Mouse (Mus musculus) CH12.LX (cell line): ENCODE results near the gene Psmb9.

Experiments used
- BHLHE40 ChIP-seq: IDR thresholded peaks from 2 replicates; pipeline ENCODE4 v1.6.1; 2011; ENCODE audit warnings: mild to moderate bottlenecking, low read depth, low read length, improper control_type of control experiment
- CHD2 ChIP-seq: IDR thresholded peaks from 2 replicates; pipeline ENCODE4 v1.6.1; 2011; ENCODE audit warnings: low read length, improper control_type of control experiment
- CTCF ChIP-seq, 2 experiments: IDR thresholded peaks in 1 of 2; conservative IDR thresholded peaks in 1 of 2; 2 replicates each; pipeline ENCODE4 v1.5.1; 2011 to 2012; ENCODE audit warnings: low read depth in 2 of 2, low read length in 2 of 2, improper control_type of control experiment in 1 of 2, inconsistent platforms in 1 of 2, mild to moderate bottlenecking in 1 of 2, moderate library complexity in 1 of 2
- E2F4 ChIP-seq: IDR thresholded peaks from 2 replicates; pipeline ENCODE4 v1.6.1; 2011; ENCODE audit warnings: low read depth, low read length, improper control_type of control experiment; ENCODE audit not compliant: insufficient replicate concordance
- JUND ChIP-seq: conservative IDR thresholded peaks from 2 replicates; pipeline ENCODE4 v1.6.1; 2011; ENCODE audit warnings: low read depth, low read length, improper control_type of control experiment
- KAT2A ChIP-seq: IDR thresholded peaks from 2 replicates; pipeline ENCODE4 v1.6.1; 2012; ENCODE audit warnings: low read length, improper control_type of control experiment, inconsistent platforms; ENCODE audit not compliant: insufficient replicate concordance
- MAX ChIP-seq: IDR thresholded peaks from 2 replicates; pipeline ENCODE4 v1.6.1; 2011; ENCODE audit warnings: low read length, improper control_type of control experiment
- NRF1 ChIP-seq: IDR thresholded peaks from 2 replicates; pipeline ENCODE4 v1.6.1; 2014; ENCODE audit warnings: low read depth, mild to moderate bottlenecking, inconsistent platforms, low read length, improper control_type of control experiment, moderate library complexity
- POLR2AphosphoS2 ChIP-seq: IDR thresholded peaks from 2 replicates; pipeline ENCODE4 v1.6.1; 2011; ENCODE audit warnings: low read depth, low read length, improper control_type of control experiment
- SIN3A ChIP-seq: IDR thresholded peaks from 2 replicates; pipeline ENCODE4 v1.6.1; 2012; ENCODE audit warnings: low read length, improper control_type of control experiment, inconsistent platforms
- TCF12 ChIP-seq: IDR thresholded peaks from 2 replicates; pipeline ENCODE4 v1.6.1; 2014; ENCODE audit warnings: low read depth, mild to moderate bottlenecking, inconsistent platforms, low read length, improper control_type of control experiment

DNA sequence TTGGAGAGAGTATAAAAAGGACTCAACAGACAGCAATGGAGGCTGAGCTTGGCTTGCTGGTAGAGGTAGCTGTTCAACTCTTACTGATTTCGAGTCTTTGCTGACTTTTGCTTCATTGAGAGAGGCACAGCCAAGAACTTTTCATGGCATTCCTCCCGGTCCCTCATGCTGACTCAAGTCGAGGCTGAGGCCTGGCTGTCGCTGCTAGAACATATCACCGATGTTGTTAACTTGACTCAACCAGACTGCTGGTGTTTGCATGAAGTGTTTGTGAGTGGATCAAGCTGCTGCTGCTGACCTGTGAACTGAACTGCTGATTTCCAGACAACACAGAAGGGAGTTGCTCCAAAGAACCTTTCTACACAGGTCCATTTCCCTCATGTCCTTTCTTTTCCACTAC lies 49.1 kb upstream of the Psmb9 start:
- TF ChIP-seq BHLHE40 (no peak), SIN3A (no peak), NRF1 (no peak), CHD2 (no peak), CTCF (conservative IDR thresholded peaks at IDR 0.05 in 1 of 2, IDR thresholded peaks at IDR 0.05 in 1 of 2; ENCODE audit: low read depth in 2 of 2, low read length in 2 of 2) (no peak), POLR2AphosphoS2 (no peak), TCF12 (no peak), MAX (no peak), KAT2A (no peak), E2F4 (no peak), JUND (no peak)
